ENCODE assay signal across 10 mouse cellular contexts in genomic region chr11:12039098-12039497, GRCm38 (mm10). TPM values are rescaled to one million over a fixed set of nuclear protein-coding genes. Genes with fewer than 3 reads are reported as not detected.
DNase-seq lines count a peak whose midpoint lies in the region; ATAC-seq and TF ChIP-seq lines count a peak whose summit lies in the region.
"Had no signal": no experiment of that assay in that cellular context is flagged by ENCODE, and none has a peak within 500 bp of the region (broad histone marks: within the 10 kb centered on the region; RNA-seq: fewer than 3 reads in every experiment).

No protein-coding gene starts in this region.

- H3K36me3 ChIP-seq in liver, embryonic 11.5 days (ENCODE audit: control insufficient read depth, insufficient read depth, low read length), result no peaks in the 10 kb centered on the region
- no peaks in the 10 kb centered on the region for H3K36me3 ChIP-seq in liver, postnatal 0 days (replicated peaks; ENCODE audit: insufficient read depth, low read length)
- no peaks in the 10 kb centered on the region for H3K36me3 ChIP-seq in embryonic facial prominence, embryonic 14.5 days (ENCODE audit: control insufficient read depth, insufficient read depth, low read length)
- H3K36me3 ChIP-seq in hindbrain, embryonic 14.5 days (replicated peaks; ENCODE audit: control insufficient read depth, insufficient read depth), result no peaks in the 10 kb centered on the region

- no peak for TF ChIP-seq EP300 in liver, postnatal 0 days (IDR thresholded peaks at IDR 0.05; ENCODE audit: low read depth)

- H3K9me3 ChIP-seq in liver, embryonic 11.5 days (ENCODE audit: control insufficient read depth, low read length), result no peaks in the 10 kb centered on the region
- no peaks in the 10 kb centered on the region for H3K9me3 ChIP-seq in liver, postnatal 0 days (ENCODE audit: low read length)
- no peaks in the 10 kb centered on the region for H3K9me3 ChIP-seq in embryonic facial prominence, embryonic 14.5 days (ENCODE audit: control insufficient read depth, low read length)
- no peaks in the 10 kb centered on the region for H3K9me3 ChIP-seq in hindbrain, embryonic 14.5 days (ENCODE audit: control insufficient read depth, low read length)

- H3K4me3 ChIP-seq in liver, embryonic 11.5 days (ENCODE audit: low read depth, low read length), result no peak overlapping the region
- H3K4me3 ChIP-seq in liver, postnatal 0 days (ENCODE audit: low read depth, low read length), result no peak overlapping the region
- H3K4me3 ChIP-seq in embryonic facial prominence, embryonic 14.5 days (ENCODE audit: low read depth, low read length), result no peak overlapping the region
- no peak overlapping the region for H3K4me3 ChIP-seq in hindbrain, embryonic 14.5 days (replicated peaks; ENCODE audit: low read length)

- H3K9ac ChIP-seq in liver, embryonic 11.5 days (ENCODE audit: low read depth, low read length), result no peak overlapping the region
- no peak overlapping the region for H3K9ac ChIP-seq in liver, postnatal 0 days (replicated peaks)
- no peak overlapping the region for H3K9ac ChIP-seq in embryonic facial prominence, embryonic 14.5 days (ENCODE audit: low read depth, low read length)
- no peak overlapping the region for H3K9ac ChIP-seq in hindbrain, embryonic 14.5 days

- peak overlapping the region; percentile 5; the same call in 1 of the 2 replicates for H3K27ac ChIP-seq in liver, embryonic 11.5 days (ENCODE audit: low read depth, low read length)
- no peak overlapping the region for H3K27ac ChIP-seq in liver, postnatal 0 days (ENCODE audit: low read depth)
- 0 out of 2 replicates have a peak overlapping the region, but pooled peaks have one; percentile 95 for H3K27ac ChIP-seq in embryonic facial prominence, embryonic 14.5 days (replicated peaks; ENCODE audit: low read depth, low read length)
- H3K27ac ChIP-seq in hindbrain, embryonic 14.5 days, result no peak overlapping the region
- H3K27ac ChIP-seq: macrophage had no signal

- 26% methylated on average over 3 of the region's 3 CpGs for WGBS in liver, embryonic 11.5 days
- 20% methylated on average over 3 of the region's 3 CpGs for WGBS in liver, postnatal 0 days (ENCODE audit: insufficient replicate concordance)
- 23% methylated on average over 3 of the region's 3 CpGs for WGBS in embryonic facial prominence, embryonic 14.5 days
- 12% methylated on average over 3 of the region's 3 CpGs for WGBS in hindbrain, embryonic 14.5 days

- ATAC-seq in liver, embryonic 11.5 days (replicated peaks; ENCODE audit: low FRiP score), result no peak
- ATAC-seq in liver, postnatal 0 days, result no peak
- peak; percentile 54 for ATAC-seq in embryonic facial prominence, embryonic 14.5 days (ENCODE audit: low read depth)
- ATAC-seq in hindbrain, embryonic 14.5 days (ENCODE audit: low FRiP score), result peak; percentile 49; the same call in 1 of the 2 replicates

- H3K4me1 ChIP-seq in liver, embryonic 11.5 days (replicated peaks; ENCODE audit: control insufficient read depth, insufficient read depth, low read length), result no peaks in the 10 kb centered on the region; the same call in 1 of the 2 replicates
- H3K4me1 ChIP-seq in liver, postnatal 0 days (ENCODE audit: insufficient read depth), result no peaks in the 10 kb centered on the region
- H3K4me1 ChIP-seq in embryonic facial prominence, embryonic 14.5 days (ENCODE audit: control insufficient read depth, insufficient read depth, low read length), result no peaks in the 10 kb centered on the region; the same call in 1 of the 2 replicates
- H3K4me1 ChIP-seq in hindbrain, embryonic 14.5 days (replicated peaks; ENCODE audit: control insufficient read depth, insufficient read depth, low read length), result 0 out of 2 replicates have a peak, but pooled peaks cover 10% of the 10 kb centered on the region

- peaks cover 67% of the 10 kb centered on the region for H3K27me3 ChIP-seq in liver, embryonic 11.5 days (replicated peaks; ENCODE audit: control insufficient read depth, insufficient read depth, low read length)
- H3K27me3 ChIP-seq in liver, postnatal 0 days (ENCODE audit: insufficient read depth, low read length), result peaks cover 69% of the 10 kb centered on the region
- peaks cover 67% of the 10 kb centered on the region for H3K27me3 ChIP-seq in embryonic facial prominence, embryonic 14.5 days (replicated peaks; ENCODE audit: control insufficient read depth, insufficient read depth, low read length)
- peaks cover 82% of the 10 kb centered on the region for H3K27me3 ChIP-seq in hindbrain, embryonic 14.5 days (ENCODE audit: control insufficient read depth, insufficient read depth, low read length)

- no peak overlapping the region for H3K4me2 ChIP-seq in liver, embryonic 11.5 days
- no peak overlapping the region for H3K4me2 ChIP-seq in liver, postnatal 0 days (ENCODE audit: low read depth, low read length)
- H3K4me2 ChIP-seq in embryonic facial prominence, embryonic 14.5 days (ENCODE audit: low read depth, low read length), result peak overlapping the region; percentile 67; the same call in 1 of the 2 replicates
- H3K4me2 ChIP-seq in hindbrain, embryonic 14.5 days (replicated peaks), result no peak overlapping the region

- no peak for DNase-seq in liver, embryonic 11.5 days (ENCODE audit: low spot score)
- no peak for DNase-seq in liver, postnatal 0 days
- peak; percentile 67 for DNase-seq in embryonic facial prominence, embryonic 14.5 days (ENCODE audit: low spot score)
- no peak for DNase-seq in hindbrain, embryonic 14.5 days (ENCODE audit: low spot score)
- DNase-seq in retina, embryonic 14.5 days (ENCODE audit: low spot score), result peak; percentile 64
- no peak for DNase-seq in cerebellum, postnatal 25 days
- no peak for DNase-seq in adrenal gland, adult 2 months
- DNase-seq: cerebellum, adult 9-10 months; right cerebral cortex, postnatal 14 days had no signal

- no peak for TF ChIP-seq CTCF in liver, postnatal 0 days (IDR thresholded peaks at IDR 0.05; ENCODE audit: low read depth)

RNA-seq across cellular contexts. Expression of gene Grb10, which starts 0.6 kb away (rescaled TPM):
- polyA plus RNA-seq in liver, embryonic 11.5 days (2014; fragmentation: Nextera tagmentation; extraction: Ambion mirVana), result 172 and 195 TPM in 2 replicates
- 113 and 121 TPM in 2 replicates for polyA plus RNA-seq in liver, postnatal 0 days (2015; fragmentation: Nextera tagmentation; extraction: Ambion mirVana)
- 250 and 271 TPM in 2 replicates for polyA plus RNA-seq in embryonic facial prominence, embryonic 14.5 days (2014; fragmentation: Nextera tagmentation; extraction: Ambion mirVana)
- 38.5 and 49.5 TPM in 2 replicates for polyA plus RNA-seq in hindbrain, embryonic 14.5 days (2014; fragmentation: Nextera tagmentation; extraction: Ambion mirVana)
- total RNA-seq in adrenal gland, adult 2 months (2021), result 10 to 100 TPM; 81.2 to 87.0 TPM
- polyA plus RNA-seq in adrenal gland, adult 2 months (2012; rRNA removed), result 32.5 and 44.2 TPM in 2 replicates
- polyA plus RNA-seq: macrophage had no signal

Comparison
In these comparisons a context has a peak if more than half of its experiments do, and no peak if none do; other contexts are left out.
1. H3K27ac ChIP-seq: peak in liver, embryonic 11.5 days (single experiment) and embryonic facial prominence, embryonic 14.5 days (single experiment); none in liver, postnatal 0 days (single experiment) and hindbrain, embryonic 14.5 days (single experiment).
2. ATAC-seq: peak in embryonic facial prominence, embryonic 14.5 days (single experiment) and hindbrain, embryonic 14.5 days (single experiment); none in liver, embryonic 11.5 days (single experiment) and liver, postnatal 0 days (single experiment).
3. DNase-seq: peak in embryonic facial prominence, embryonic 14.5 days (single experiment) and retina, embryonic 14.5 days (single experiment); none in liver, embryonic 11.5 days (single experiment), liver, postnatal 0 days (single experiment), hindbrain, embryonic 14.5 days (single experiment), cerebellum, postnatal 25 days (0 of 2) and adrenal gland, adult 2 months (single experiment).